Mouse (Mus musculus): ENCODE measurements around the gene Abcg1. TPM values are rescaled to one million over a fixed set of nuclear protein-coding genes. Genes with fewer than 3 reads are reported as not detected.

Abcg1 gene
- total RNA-seq, 1 experiment from 2014 or later = 11.7 TPM

DNA sequence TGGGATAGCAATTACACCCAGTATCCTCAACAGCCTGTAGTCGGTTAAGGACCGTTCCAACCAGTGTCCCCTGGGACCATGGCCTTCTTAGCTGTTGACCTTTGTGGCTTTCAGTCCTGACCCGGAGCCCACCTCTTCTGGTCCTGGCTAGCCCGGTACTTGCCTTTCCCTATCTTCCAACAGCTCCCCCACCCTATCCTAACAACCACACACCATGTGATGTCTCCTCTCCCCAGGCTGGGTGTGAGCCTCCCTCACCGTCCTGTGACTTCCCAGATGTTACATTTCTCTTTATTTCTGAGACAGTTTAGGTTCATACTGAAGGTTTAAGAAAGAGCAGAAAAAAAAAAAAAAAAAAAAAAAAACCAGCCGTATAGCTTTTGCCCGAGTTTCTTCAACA is 17.1 kb upstream of the Abcg1 start:
- DNase-seq = peak; percentile 34

DNA sequence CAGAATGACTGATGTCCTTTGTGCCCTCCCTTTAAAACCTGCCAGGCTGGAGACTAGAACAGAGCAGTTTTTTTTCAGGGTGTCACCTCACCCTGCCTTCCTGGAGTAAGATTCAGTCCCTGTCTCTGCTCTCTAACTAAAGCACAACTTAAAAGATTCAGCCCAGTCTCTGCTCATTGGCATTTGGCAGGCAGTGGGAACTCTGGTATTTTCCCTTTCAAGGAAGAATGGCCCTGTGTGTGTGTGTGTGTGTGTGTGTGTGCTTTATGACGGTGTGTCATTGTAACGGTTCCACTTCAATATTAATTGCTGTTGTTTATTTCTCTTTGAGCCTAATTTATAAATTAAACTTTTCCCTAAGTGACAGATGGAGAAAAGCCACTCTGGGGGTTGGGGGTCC is 14.7 kb upstream of the Abcg1 start:
- DNase-seq = peak; percentile 26

DNA sequence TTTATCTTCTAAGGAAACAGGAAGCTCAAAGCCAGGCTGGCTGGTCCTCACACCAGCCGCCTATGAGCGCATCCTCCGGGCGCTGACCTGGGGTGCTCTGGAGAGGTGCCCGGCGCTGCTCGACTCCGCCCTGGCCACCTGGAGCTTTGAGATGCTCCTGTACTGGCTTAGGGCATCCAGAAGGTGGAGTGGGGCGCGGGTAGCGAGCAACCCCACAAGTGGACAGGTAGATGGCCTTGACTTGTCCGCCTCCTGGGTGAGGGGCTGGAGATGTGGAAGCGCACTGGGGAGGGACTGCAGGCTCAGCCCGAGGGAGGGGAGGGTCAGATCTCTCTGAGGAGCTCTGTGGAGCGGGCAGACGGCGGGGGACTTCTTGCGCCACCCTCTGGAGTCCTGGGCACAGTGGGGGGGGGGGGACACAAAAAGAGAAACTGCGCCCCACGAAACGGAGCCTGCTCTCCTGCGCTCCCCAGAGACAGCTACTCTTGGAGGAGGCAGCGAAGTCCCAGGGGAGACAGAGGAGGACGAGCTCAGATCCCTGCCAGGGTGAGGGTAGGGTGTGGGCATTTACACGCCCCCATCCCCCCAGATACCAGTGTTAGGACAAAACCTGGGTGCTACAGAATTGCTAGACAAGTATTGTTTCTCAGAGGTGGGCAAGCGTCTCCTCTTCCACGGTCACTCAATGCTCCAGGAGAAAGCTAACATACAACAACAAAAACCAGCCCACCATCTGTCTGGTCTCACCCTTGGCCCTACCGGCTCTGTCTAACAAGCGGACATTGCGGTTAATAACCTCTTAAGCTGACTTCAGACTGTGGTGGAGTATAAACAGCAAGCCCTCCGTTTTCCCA is 643 bp downstream of the Abcg1 start:
- no peak for DNase-seq

DNA sequence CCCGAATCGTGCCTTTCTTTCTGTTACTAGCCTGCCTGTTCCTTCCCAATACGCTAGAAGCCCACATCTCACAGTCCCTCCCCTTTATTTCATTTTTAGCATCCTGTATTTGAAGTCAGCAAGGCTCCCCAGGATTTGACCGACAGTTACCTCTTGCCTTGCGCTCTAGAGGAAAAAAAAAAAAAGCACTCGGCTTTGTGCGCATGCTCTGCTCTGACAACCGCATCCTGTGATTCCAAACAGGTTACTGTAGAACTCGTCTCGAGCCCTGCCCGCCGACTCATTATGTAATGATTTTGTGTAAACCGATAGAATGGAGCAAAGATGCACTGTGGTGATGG is 1.2 kb downstream of the Abcg1 start:
- peak; percentile 75 for DNase-seq

DNA sequence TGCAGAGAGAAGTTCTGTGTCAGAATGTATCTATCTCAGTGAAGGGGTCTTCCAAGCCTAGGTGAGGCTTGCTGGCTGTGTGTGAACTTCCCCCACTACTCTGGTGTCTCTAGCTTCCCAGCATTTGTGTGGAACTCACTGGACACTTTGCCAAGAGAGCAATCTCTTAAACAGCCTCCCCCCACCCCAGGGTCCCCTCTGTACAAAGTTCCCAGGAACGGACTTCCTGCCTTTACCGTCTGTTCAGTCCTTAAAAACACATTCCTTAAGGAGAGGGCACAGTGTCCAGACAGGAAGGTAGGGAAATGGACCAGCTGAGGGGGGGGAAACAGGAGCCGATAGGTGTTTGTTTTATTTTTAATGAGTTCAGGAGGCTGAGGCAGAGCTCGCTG is 2.7 kb downstream of the Abcg1 start:
- DNase-seq = no peak

DNA sequence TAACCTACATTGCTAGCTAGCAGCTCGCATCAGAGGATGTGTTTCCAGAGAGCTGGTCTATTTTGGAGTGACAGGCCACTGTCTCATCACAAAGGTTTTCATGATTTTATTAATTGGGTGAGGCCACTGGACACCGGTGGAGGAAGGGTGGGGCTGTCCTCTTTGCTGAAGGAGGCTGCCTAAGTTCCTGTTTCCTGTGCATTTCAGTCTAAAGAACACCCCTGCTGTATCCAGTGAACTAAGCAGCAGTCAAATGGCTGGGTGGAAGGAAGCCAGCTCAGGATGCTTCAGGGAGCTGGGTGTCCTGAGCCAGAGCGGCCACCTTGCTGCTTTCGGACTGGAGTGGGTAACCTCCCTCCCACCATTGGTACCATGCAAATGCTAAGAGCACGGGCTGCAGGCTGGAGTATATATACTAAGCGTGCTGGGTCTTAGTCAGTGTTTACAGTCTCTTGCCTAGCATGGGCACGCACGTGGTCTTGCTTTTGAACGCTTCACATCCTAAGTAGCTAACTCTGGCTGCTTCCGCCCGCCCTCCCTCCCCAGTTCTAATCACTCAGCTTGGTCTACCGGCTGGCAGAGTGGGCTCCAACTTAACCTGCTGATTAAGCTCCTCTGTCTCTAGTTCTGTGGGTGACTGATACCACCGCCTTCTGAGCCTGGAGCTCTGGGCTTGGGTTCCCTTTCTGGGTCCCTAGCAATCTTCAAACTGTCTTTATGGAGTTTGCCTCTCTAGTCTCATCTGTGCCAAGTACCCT is 3.3 kb downstream of the Abcg1 start:
- DNase-seq = no peak

DNA sequence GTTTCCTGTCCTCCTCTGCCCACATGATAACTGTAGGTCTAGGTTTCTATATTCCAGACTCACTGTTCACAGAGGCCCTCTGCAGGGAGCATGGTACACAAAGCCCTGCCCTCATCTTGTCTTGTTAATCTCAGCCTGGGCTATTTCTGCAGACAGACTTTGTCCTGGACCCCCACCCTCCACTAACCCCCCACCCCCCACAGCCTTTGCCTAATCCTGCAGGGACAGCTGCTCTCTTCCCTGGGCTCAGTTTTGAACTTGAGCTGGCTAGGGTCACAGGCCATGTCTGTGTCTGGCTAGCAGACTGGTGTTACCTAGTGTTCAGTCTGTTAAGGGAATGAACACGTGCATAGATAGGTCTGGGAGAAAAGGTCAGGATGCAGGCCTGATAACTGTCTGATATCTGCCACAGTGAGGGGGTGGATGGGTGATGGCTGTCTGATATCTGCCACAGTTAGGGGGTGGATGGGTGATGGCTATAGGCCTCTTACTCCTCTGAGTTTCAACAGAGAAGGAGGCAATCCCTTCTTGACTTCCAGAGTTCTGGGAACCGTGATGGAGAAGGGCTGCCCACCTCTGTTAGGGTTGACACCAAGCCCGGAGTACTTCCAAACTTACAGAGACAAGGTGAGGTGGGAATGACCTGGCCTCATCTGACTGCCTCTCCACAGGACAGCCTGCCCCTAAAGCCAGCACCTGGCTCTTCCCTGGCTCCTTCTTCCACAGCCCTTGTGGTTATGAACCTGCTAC is 4.0 kb downstream of the Abcg1 start:
- DNase-seq = no peak

DNA sequence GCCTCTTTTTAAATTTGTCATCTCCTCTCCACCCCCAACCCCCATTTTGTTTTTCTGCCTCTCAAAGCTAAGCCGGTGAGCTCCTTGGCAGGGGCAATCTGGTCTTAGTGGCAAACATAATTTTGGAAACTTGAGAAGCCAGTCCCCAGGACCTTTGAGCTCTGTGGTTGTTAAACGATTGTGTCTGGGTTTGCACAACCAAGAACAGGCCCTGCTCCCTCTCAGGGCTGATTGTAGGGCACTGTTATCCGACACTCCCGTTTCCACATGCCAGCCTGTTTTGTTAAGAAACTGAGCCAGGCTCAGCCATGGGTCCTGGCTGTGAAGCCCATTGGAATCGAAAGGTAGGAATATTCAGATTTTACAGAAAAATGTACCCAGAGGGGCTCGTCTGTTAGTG is 8.6 kb downstream of the Abcg1 start:
- no peak for DNase-seq

DNA sequence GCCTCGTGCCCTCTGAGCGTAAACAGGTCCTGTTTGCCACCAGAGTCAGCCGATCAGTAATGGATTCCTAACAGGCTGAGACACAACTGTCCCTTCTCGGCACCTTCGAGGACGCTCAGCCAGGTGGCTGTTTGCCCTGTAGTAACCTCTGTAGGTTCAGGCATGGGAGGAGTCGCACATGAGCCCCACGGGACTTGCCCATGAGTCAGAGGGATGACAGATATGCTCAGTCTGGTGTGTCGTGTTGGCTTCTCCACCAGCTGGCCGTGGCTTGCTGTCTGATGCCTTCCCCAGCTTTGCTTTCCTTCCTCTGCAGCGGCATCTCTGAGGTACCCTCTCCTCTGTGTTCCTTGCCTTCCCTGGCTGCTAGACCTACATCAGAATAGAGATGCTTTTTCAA is 9.6 kb downstream of the Abcg1 start:
- no peak for DNase-seq

DNA sequence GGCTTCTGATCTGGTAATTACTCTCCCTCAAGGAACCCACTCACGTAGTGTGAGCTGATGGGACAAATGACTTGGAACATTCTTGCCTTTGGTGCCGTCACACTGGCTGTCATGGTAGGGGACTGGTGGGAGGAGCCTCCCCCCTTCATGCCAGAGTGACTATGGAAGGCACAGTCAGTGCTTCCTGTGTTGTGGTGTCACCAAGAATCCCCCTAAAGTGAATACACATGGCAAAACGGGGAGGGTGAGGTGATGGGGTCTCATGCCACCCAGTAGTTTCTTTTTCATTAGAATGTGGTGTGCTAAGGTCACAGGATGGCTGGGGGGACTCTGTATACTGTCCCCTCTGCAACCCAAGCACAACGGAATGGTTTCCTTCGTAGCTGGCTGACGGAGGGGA is 11.6 kb downstream of the Abcg1 start:
- DNase-seq = no peak

DNA sequence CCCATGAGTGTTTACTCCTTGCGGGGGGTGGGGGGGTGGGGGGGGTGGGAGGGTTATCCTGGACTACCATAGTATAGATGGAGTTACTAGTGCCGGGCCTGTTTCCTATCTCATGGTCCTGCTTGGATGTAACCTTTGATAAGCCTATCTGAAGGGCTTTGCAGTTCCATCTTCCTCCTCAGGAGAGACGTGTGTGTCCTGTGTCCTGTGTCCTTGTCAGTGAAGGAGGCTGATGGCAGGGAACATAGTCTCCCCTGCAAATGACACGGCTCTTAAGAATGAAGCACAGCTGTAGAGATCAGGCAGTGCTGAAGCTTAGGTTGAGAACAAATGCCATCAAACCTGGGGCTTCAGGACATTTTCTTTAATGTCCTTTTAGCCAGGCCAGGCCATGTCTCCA is 12.4 kb downstream of the Abcg1 start:
- no peak for DNase-seq

DNA sequence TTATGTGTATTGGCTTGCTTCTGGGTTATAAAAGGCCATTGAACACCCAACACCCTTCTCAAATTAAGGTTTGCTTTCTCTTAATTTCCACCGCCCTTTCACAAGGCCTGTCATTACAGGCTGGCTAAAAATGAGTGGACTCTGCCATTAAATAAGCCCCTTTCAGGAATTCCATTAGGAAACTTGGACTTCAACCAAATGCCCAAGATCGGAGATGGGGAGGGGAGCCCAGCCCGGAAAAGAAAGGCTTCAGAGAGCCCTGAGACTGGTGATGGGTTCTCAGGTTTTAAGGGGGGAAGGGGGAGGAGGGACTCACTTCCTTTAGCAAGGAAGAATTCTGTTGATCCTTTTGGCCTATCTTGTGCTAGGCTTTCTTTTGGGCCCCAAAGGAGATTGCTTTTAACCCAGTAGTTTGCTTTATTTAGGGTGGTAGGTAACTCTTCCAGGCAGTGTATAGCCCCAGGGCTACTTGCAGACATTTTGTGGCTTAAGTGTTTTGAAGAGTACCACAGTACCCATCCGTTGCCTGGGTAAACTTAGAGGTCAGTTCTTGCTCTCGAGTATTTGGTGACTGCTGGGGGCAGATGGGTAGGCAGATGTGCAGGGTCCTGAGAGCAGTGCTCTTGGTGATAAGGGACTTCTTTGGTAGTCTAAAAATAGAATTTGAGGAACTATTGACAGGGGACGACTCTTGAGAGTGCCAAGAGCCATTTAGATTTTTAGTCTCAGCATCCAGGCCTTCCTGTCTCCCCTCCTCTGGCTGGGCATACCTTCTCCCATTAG is 13.1 kb downstream of the Abcg1 start:
- DNase-seq = no peak

DNA sequence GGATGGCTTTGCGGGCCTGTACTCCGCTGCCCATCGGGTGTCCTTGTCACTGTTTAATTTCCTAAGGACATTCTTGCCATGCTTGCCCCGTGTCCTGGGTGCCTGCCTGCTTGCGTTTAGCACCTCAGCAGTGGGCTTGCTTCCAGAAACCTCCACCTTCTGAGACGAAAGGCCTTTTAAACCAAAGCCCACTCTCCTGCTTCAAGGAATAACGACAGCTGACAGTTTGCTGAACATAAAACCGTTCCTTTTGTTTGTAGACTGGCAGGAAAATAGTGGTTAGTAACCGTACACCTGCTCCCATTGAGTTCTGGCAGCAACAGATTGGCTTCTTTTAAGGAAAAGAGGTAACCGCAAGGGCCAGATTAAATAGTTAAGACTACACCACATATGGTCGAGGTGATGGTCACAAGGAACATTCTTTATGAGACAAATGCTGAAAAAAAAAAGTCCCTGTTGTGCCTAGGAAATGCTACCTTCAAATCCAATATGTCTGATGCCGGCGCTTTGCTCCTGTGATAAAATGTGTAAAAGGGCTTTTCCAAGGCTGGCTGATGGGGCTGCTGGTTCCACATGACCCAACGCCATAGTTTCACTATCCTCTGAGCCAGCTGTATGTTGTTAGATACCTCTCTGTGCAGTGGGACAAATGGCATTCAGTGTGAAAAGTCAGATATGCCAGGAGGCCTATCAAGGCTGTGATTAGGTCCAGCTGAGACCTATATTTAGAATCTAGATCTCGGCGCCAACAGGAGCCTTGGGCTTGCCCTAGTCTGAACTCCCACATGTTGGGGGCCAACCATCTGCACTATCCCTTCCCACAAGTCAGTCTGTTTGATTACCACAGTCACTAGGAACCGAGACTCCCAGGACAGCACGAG is 14.2 kb downstream of the Abcg1 start:
- DNase-seq = no peak

DNA sequence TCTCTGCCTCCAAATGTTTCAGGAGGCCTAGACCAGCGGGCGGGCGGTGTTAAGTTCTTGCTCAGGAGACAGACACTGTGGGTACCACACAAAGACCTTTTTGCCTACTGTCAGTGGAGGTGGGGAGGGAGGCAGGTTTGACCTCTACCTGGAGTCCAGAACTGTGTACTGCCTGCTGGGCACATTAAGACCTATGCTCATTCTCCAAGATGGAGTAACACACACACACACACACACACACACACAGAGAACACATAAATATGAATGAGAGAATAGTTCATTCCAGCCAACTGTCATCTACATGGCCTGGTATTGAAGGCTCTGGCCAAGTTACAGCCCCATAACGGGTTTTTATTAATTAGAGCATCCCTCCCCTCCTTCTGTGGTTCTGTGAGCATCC is 15.4 kb downstream of the Abcg1 start:
- no peak for DNase-seq

DNA sequence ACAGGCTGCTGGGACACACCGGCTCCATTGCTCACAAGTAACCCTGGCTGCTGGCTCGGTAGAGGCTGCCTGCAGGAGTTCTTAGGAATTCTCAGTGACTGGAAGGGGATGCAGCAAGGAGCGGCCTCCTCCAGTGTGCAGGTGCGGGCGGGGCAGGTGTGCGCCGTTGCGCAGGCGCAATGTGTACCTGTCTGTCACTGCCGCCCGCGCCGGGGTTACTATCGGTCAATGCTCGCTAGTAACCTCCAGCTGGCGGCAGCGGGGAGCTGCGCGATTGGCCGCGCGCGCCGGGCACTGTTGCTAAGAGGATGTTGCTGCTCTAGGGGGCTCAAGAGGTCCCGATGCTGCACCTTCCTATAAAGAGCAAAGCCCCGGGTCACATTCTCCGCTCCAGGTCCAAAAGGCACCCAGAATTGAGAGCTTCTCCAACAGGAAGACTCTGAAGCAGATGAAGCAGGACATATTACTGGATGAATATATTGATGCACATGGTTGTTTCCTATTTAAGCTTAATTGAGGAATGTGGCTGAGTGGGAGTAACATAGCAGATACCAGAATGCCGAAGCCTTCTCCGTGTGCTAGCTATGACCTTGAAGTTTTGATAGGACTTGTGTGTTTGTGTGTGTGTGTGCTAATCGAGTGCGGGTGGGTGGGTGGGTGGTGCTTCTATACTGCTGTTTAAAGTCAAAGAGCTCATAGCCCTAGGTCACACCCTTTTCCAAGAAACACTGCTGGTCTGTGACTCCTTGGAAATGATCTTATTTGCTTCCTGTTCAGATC is 16.0 kb downstream of the Abcg1 start:
- peak; percentile 86 for DNase-seq

DNA sequence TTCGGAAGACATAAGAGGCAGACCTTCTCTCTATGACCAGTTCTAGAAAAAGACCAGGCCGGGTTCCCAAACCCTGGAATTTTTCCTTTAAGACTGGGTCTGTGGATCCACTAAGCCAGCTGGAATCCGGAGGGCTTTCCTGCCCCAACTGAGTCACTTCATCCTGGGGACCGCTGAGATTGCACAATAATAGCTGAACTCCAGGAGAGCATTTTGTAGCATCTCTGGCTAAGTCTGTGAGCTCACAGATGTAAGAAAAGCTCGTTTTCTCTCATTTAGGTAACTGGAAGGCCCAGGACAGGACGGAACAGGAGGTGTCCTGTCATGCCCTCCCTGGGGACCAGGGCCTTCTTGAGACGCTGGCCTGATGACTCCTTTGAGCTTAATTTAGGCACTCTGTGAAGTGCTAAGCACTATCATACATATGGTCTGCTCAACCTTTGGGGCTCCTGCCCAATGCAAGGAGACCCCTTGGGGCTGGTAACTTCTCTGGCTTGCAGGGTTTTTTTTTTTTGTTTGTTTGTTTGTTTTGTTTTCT is 16.6 kb downstream of the Abcg1 start:
- DNase-seq = peak; percentile 33

DNA sequence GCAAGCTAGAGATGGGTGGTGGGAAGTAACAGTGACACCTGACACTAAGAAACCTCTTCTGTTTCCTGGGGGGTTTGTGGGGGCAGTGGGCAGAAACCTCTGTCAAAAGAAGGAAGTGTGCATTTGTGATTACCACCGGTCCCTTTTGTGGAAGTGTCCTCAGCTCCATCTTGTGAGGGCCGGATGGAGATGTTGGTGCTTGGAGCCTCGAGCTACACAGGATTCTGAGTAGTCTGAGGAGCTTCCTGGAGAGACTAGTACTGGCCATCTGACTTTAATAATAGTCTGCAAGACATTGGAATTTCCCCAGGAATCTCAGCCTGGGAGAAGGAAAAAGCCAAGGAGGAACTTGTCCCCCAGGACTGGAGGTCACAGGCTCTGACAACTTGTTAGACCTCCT is 17.2 kb downstream of the Abcg1 start:
- no peak for DNase-seq

DNA sequence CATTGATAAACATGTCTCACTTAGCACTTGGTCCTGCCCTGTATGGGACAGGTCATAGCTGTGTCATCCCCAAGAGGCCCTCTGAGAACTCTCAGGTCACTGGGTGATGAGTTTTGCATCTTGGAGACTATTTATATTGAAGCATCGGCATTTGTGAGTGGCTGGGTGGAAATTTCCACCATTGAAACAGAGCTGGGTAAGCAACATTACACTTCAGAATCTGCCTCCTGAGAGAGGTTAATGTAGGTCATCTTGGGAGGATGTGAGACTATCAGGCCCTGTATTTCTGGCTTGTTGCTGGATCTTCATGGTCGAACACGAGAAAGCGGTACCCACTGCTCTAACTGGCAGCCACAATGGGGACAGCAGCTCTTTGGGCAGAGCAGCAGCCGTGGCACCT is 18.0 kb downstream of the Abcg1 start:
- no peak for DNase-seq

DNA sequence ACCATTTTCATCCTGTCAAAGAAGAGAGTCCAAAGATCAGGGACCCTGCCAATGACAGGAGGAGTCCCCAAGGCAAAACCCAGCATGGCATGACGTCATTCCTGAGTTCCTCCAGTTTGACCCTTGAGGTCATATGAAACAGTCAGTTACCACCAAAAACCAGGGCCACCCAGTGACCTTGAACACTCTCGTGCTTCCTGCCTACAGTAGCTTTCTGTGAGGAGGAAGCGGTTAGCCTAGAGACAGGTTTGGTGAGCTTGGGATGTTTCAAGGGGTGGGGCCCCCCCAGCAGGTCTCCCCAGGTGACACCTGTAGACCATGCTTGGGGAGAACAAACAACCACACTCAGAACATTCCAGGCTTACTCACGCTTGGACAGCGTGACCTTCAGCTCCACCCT is 20.1 kb downstream of the Abcg1 start:
- peak; percentile 54 for DNase-seq

DNA sequence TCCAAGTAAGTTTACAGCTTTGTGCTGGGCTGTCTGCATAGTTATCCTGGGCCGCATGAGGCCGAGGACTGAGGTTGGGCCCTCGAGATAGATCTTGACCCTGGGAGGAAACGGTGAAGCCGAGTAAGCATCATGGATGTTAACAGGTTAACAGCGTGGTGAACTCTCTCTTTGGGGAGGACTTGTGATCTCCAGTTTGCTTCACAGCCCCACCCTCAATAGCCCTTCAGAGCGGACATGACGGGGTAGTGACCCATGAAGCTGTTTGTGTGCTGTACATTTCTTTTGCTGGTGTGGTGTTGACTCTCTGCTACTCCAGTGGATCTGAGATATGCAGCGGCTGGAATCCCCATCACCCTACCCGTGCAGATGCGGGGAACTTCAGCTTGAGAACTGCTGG is 21.1 kb downstream of the Abcg1 start:
- DNase-seq = no peak
